Mouse (Mus musculus): ENCODE data around the gene Setd3. TPM values are rescaled to one million over a fixed set of nuclear protein-coding genes. Genes with fewer than 3 reads are reported as not detected.

Gene Setd3
- total RNA-seq, 2 experiments from 2014 or later: 100 to 106 TPM

GRCm38 (mm10) chr12:108078122-108078752 lies 100.9 kb downstream of the Setd3 start:
- intact Hi-C loops (cut with DNase I): no loop called here
- peak; percentile 16; the same call in 1 of the 2 replicates for TF ChIP-seq CTCF (IDR thresholded peaks at IDR 0.05)
- H3K4me3 ChIP-seq: no peak overlapping the region
- DNase-seq: no peak
- H3K27ac ChIP-seq: no peak overlapping the region

GRCm38 (mm10) chr12:108072907-108073306 lies 106.2 kb downstream of the Setd3 start:
- Histone ChIP-seq H3K27ac (no peak overlapping the region), H3K4me3 (no peak overlapping the region)
- intact Hi-C loops (cut with DNase I): no loop called here
- DNase-seq: no peak
- TF ChIP-seq CTCF (IDR thresholded peaks at IDR 0.05): no peak

DNA sequence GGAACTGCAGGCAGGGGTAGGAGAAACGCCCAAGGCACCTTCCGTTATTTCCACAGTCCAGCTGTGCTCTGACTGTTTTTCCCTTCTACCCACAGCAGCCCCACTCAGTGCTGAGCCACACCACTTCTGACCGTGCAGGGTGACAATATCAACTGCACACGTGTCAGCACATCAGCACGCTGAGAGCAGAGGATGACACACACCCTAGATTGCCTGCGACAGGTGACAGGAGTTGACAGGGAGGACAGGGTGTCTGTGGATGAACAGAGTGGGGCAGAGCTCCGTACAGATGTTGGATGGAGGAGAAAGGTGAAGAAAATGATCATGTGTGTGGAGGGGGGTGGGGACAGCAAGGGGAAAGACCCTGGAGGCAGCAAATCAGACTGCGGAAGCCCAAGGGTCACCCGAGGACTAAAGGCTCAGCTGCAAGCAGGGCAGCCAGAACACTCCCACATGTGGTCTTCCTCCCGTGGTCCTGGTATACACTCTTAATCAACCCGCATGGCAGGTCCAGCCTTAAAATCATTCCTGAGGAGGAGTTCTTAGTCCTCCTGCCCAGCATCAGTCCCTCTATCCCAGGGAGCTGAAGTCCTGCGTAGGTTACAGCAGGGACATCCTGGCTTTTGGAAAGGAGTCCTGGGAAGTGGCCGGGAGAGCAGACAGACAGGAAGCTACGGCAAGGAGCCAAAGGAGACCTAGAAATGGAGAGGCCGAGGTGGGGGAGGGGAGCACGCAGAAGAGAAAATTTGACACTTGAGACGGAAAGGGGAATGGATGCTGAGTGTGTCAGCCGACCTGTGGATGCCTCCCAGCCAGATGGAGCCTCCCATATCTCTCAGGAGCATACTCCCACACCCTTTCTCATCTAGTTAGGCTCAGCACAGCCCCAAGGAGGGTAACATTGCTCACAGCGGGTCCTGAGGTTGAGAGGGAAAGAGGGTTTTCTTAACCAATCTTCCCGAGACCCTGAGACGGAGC lies 108.1 kb downstream of the Setd3 start:
- intact Hi-C loops (cut with DNase I): no loop called here
- no peak for TF ChIP-seq CTCF (IDR thresholded peaks at IDR 0.05)
- Histone ChIP-seq H3K27ac (no peak overlapping the region), H3K4me3 (no peak overlapping the region)
- DNase-seq: no peak

GRCm38 (mm10) chr12:108069504-108069903 lies 109.6 kb downstream of the Setd3 start:
- no peak for DNase-seq
- intact Hi-C loops (cut with DNase I): no loop called here
- TF ChIP-seq CTCF (IDR thresholded peaks at IDR 0.05): no peak

DNA sequence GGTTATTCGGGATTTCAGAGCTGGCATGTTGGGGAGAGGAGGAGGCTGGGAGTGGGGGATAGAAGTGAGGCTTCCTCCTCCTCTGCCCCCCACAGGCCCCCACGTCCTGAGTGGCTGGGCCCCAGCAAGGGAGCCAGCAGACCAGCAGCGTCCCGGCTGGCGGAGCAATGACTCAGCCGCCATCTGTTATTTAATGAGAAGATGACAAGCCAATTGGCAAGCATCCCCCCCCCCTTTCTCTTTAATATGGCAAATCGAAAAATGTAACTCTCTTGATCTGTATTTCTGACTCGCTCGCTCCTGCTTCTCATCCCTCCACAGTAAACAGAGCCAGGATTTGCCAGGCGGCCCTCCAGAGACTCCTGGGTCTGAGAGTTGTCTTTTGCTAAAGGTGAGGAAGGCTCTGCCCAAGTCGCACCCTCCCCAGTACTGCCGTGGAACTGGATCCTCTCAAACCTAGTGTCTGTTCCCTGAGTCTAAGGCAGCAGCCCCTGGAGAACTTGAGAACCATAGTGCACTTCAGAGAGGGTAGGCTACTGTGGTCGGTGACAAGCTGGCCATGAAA lies 111.2 kb downstream of the Setd3 start:
- intact Hi-C loops (cut with DNase I): no loop called here
- no peak overlapping the region for H3K4me3 ChIP-seq
- DNase-seq: no peak
- H3K27ac ChIP-seq: no peak overlapping the region
- no peak for TF ChIP-seq CTCF (IDR thresholded peaks at IDR 0.05)

More at GRCm38 (mm10) chr12:108069504-108069903, 109.6 kb downstream of the Setd3 start:
- Histone ChIP-seq H3K4me3 (no peak overlapping the region), H3K27ac (no peak overlapping the region)

DNA sequence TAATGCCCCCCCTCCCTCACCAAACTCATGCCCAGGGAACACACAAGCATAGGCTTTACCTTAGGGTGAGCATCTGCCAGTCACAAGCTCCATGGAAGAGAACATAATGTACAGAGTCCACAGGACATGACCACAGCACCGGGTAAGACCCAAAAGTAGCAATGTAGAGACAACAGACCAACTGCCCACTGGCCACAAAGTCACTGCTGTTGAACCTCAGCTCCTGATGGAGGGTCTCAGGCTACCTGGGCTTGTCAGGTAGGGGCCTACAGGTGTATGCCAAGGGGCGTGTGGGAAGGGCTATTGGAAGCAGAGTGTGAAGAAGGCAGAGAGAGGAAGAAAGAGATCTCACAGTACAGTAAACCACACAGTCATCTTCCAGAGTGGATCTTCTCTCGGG lies 111.9 kb downstream of the Setd3 start:
- DNase-seq: no peak
- TF ChIP-seq CTCF (IDR thresholded peaks at IDR 0.05): no peak
- intact Hi-C loops (cut with DNase I): no loop called here
- H3K27ac ChIP-seq: no peak overlapping the region
- H3K4me3 ChIP-seq: no peak overlapping the region

DNA sequence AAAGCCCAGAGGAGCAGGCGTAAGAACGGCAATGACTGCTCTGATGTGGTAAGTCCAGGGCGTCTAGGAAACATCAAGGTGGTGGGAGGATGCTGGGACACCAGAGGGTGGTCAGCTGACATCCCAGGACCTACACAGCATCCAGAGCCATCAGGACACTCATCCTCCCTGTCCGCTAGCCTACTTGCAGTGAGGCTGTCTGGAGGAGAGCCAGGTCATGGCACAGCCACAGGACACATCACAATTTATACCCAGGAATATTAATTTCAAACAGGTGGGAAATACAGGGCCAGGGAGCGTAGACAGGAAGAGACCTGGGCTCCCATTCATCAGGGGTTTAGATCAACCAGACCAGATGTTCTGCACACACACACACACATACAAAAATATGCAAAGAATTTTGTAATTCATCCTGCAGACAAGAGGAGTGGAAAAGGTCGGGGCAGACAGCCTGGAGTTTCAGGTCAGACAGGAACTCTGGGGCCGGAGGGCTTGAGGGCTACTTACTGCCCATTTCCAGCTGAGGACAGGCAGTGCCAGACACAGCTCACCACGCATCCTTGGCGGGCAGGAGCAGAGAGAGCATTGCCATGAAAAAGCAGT lies 114.6 kb downstream of the Setd3 start:
- DNase-seq: no peak
- H3K27ac ChIP-seq: no peak overlapping the region
- intact Hi-C loops (cut with DNase I): no loop called here
- TF ChIP-seq CTCF (IDR thresholded peaks at IDR 0.05): no peak
- H3K4me3 ChIP-seq: no peak overlapping the region

GRCm38 (mm10) chr12:108063986-108064385 lies 115.1 kb downstream of the Setd3 start:
- no peak for TF ChIP-seq CTCF (IDR thresholded peaks at IDR 0.05)
- no peak for DNase-seq
- intact Hi-C loops (cut with DNase I): no loop called here
- H3K4me3 ChIP-seq: no peak overlapping the region
- no peak overlapping the region for H3K27ac ChIP-seq

DNA sequence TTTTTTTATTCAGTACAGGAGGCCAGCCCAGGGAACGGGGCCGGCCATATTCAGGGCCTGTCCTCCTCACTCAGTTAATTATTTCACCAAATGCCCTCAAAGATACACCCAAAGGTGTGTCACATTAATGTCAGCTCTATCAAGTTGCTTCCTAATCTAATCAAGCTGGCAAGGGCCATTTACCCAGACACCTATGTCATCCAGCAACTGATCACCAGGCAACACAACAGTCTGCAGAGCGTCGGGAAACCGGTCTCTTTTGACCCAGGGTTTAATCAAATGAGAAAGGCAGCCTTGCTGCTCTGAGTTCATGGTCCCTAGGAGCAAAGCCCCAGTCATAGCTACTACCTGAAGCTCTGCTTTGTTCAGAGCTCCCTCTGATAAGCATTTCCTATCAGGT lies 117.0 kb downstream of the Setd3 start:
- TF ChIP-seq CTCF (IDR thresholded peaks at IDR 0.05): no peak
- intact Hi-C loops (cut with DNase I): no loop called here
- no peak for DNase-seq
- Histone ChIP-seq H3K4me3 (no peak overlapping the region), H3K27ac (no peak overlapping the region)

DNA sequence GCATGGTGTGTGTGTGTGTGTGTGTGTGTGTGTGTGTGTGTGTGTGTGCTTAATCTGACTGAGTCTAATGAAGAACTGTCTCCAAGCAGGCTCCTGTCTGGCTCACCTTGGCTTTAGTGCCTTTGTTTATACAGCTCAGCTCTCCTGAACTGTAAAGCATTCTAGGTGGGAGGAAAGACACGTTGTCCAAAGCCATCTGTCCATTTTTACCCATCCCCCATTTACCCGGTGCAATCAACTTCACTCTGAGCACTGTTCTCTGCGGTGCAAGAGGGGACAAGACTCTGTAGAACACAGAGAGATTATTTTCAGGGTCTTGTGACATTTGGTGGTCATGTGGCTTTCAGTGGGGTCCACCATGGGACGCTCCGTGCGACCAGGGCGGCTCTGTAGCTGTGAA lies 117.5 kb downstream of the Setd3 start:
- intact Hi-C loops (cut with DNase I): no loop called here
- no peak for TF ChIP-seq CTCF (IDR thresholded peaks at IDR 0.05)
- H3K4me3 ChIP-seq: no peak overlapping the region
- H3K27ac ChIP-seq: no peak overlapping the region
- DNase-seq: no peak

Other genes with a start within 250 kb of the Setd3 start
- under 1 TPM in 1 of 2 experiments, not detected in 1; 0.11 TPM for gene Bcl11b, start 175.7 kb downstream of the Setd3 start, total RNA-seq (2021)
- 100 to 1,000 TPM in 1 of 2 experiments, 10 to 100 TPM in 1; 92.4 to 148 TPM for gene Ccnk, start 265 bp upstream of the Setd3 start, total RNA-seq (2021)
- gene Ccdc85c, start 96.1 kb upstream of the Setd3 start, total RNA-seq (2021): 10 to 100 TPM; 30.1 to 33.4 TPM
- gene Hhipl1, start 127.0 kb upstream of the Setd3 start, total RNA-seq (2021): 1 to 10 TPM in 1 of 2 experiments, under 1 TPM in 1; 0.66 to 1.1 TPM
- under 1 TPM; 0.10 to 0.25 TPM for gene Cyp46a1, start 155.1 kb upstream of the Setd3 start, total RNA-seq (2021)
- gene Eml1, start 191.6 kb upstream of the Setd3 start, total RNA-seq (2021): 100 to 1,000 TPM in 1 of 2 experiments, 10 to 100 TPM in 1; 93.4 to 111 TPM